Comparison of ENCODE assay signal across 15 mouse cellular contexts in the genomic region with DNA sequence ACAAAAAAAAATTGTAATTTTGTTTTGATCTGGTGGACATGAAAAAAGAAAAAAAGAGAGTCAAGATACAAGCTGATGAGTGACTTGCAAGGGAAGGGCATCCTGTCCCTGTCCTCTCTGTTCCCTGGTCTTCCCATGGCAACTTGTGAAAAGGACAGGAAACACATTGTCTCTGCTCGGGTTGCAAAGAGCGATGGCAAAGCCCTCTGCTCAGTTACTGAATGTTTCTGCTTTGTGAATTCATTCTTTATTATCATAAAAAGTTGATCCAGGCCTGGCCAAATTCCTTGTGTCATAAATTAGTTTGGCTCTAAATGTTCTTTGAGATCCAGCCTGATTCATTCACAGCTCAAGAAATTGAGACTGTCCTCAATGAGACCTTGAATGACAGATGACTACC. TPM values are rescaled to one million over a fixed set of nuclear protein-coding genes. Genes with fewer than 3 reads are reported as not detected.
DNase-seq lines count a peak whose midpoint lies in the region; ATAC-seq lines count a peak whose summit lies in the region.
"Had no signal": no experiment of that assay in that cellular context is flagged by ENCODE, and none has a peak within 500 bp of the region (broad histone marks: within the 10 kb centered on the region; RNA-seq: fewer than 3 reads in every experiment).

No protein-coding gene starts in this region.

- H3K9me3 ChIP-seq in heart, embryonic 13.5 days = no peaks in the 10 kb centered on the region
- no peaks in the 10 kb centered on the region for H3K9me3 ChIP-seq in lung, embryonic 16.5 days (ENCODE audit: control insufficient read depth, low read length)
- H3K9me3 ChIP-seq: neural tube, embryonic 13.5 days had no signal

- H3K4me2 ChIP-seq in heart, embryonic 13.5 days = no peak overlapping the region
- no peak overlapping the region for H3K4me2 ChIP-seq in lung, embryonic 16.5 days (ENCODE audit: low read depth, low read length)

- H3K9ac ChIP-seq in heart, embryonic 13.5 days = no peak overlapping the region
- H3K9ac ChIP-seq in lung, embryonic 16.5 days (ENCODE audit: low read length) = no peak overlapping the region

- H3K27me3 ChIP-seq in heart, embryonic 13.5 days (replicated peaks) = no peaks in the 10 kb centered on the region
- no peaks in the 10 kb centered on the region for H3K27me3 ChIP-seq in lung, embryonic 16.5 days (ENCODE audit: control insufficient read depth, insufficient read depth, low read depth, low read length)
- H3K27me3 ChIP-seq: neural tube, embryonic 13.5 days had no signal

- H3K4me1 ChIP-seq in heart, embryonic 13.5 days = peaks cover 41% of the 10 kb centered on the region
- peaks cover 16% of the 10 kb centered on the region; the same call in 1 of the 2 replicates for H3K4me1 ChIP-seq in lung, embryonic 16.5 days (replicated peaks; ENCODE audit: control insufficient read depth, insufficient read depth, low read length)

- 49% methylated on average over 2 of the region's 2 CpGs for WGBS in heart, embryonic 13.5 days
- WGBS in lung, embryonic 16.5 days = 54% methylated on average over 2 of the region's 2 CpGs

- H3K36me3 ChIP-seq in heart, embryonic 13.5 days = no peaks in the 10 kb centered on the region
- no peaks in the 10 kb centered on the region for H3K36me3 ChIP-seq in lung, embryonic 16.5 days (ENCODE audit: control insufficient read depth, insufficient read depth, low read length)
- H3K36me3 ChIP-seq: neural tube, embryonic 13.5 days had no signal

- no peak for ATAC-seq in heart, embryonic 13.5 days (ENCODE audit: extremely low read depth, insufficient number of reproducible peaks, low FRiP score, low TSS enrichment)
- ATAC-seq in lung, embryonic 16.5 days (ENCODE audit: low read depth) = no peak
- ATAC-seq: CD4-positive, CD25-positive, alpha-beta regulatory T cell, adult 4 months; forebrain, embryonic 14.5 days had no signal

- H3K27ac ChIP-seq in heart, embryonic 13.5 days (replicated peaks) = peak overlapping the region; percentile 39; the same call in 1 of the 2 replicates
- H3K27ac ChIP-seq in lung, embryonic 16.5 days (ENCODE audit: low read length) = peak overlapping the region; percentile 31; the same call in 1 of the 2 replicates
- H3K27ac ChIP-seq: neural tube, embryonic 13.5 days had no signal

- no peak overlapping the region for H3K4me3 ChIP-seq in heart, embryonic 13.5 days
- no peak overlapping the region for H3K4me3 ChIP-seq in lung, embryonic 16.5 days (ENCODE audit: low read length)

- DNase-seq in heart, adult 9 months (ENCODE audit: low spot score in 2 of 2) = no peak
- no peak for DNase-seq in lung, adult 18-20 months
- DNase-seq in MN1 (ENCODE audit: low spot score) = peak; percentile 17
- DNase-seq in brain, adult 2 months (ENCODE audit: low read depth, low spot score) = peak; percentile 46
- DNase-seq in thymus, postnatal 4 days = no peak
- DNase-seq: adrenal gland, postnatal 25 days; cerebellum, postnatal 36 days; heart, postnatal 36 days; left cerebral cortex, postnatal 4 days; right cerebral cortex, postnatal 25 days had no signal

RNA-seq across cellular contexts. Expression of a gene that starts 0.8 kb away (rescaled TPM):
- polyA plus RNA-seq in heart, embryonic 13.5 days (2015; fragmentation: Nextera tagmentation; extraction: Ambion mirVana) = 10.3 and 11.0 TPM in 2 replicates
- polyA plus RNA-seq in lung, embryonic 16.5 days (2015; fragmentation: Nextera tagmentation; extraction: Ambion mirVana) = 5.2 TPM in 2 replicates

Comparison
In these comparisons a context has a peak if more than half of its experiments do, and no peak if none do; other contexts are left out.
1. DNase-seq: peak in MN1 (single experiment) and brain, adult 2 months (single experiment); none in heart, adult 9 months (0 of 2), lung, adult 18-20 months (0 of 2) and thymus, postnatal 4 days (single experiment).